Mouse (Mus musculus) cerebellum, postnatal 36 days (tissue): ENCODE measurements around the gene Tubg2.
"Not testable (repeated sequence)": the region's sequence is repeated elsewhere in the genome, so short reads cannot be mapped to it uniquely, and the experiment has no call there.

ENCODE experiments used
- DNase-seq, 2 experiments: peaks; one replicate each; pipeline ENCODE4 v3.0.0; 2021 to 2022; ENCODE audit warnings: mixed read lengths in 2 of 2

Tubg2 gene

DNA sequence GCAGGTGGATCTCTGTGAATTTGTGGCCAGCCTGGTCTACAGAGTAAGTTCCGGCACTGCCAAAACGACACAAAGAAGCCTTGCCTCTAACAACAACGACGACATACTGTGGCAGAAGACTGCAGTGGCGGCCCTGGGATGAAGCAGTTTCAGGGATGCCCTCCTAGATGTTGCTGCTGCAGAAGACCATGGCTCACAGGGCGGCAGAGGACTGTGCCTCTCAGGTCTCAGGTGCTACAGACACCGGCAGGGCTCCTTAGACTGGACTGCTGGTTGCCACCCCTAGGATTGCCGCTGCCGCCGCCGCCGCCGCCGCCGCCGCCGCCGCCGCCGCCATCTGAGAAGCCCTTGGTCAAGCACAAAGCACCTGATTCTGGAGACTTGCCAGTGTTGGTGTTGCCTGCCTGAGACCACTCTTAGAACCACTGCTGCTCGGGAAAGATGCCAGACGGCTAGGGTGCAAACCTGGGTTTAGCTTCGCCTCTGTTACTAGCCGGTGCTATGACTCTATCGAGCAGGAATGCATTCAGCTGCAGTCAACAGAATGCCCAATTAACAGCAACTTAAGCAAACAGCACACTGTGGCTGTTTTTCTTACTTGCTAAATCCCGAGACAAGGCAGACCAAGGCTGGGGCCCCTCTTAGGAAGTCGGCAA is 15.4 kb upstream of the Tubg2 start:
- DNase-seq: peak in 1 of 2 experiments; percentile 17

DNA sequence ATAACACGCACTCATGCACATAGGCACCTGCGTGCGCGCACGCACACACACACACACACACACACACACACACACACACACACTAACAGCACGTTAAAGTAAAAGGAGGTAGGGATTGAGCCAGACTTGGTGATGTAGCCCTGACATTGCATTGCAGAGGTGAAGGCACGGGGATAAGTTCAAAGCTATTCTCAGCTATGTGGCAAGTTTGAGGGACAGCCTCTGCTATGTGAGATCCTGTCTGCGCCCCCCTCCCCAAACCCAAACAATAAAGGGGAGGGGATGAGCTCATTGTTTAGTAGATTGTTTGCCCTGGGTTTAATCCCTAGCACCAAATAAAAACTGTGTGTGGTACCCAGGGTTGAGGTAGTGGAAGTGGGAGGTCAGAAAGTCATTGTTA is 14.6 kb upstream of the Tubg2 start:
- DNase-seq: no peak

- no peak for DNase-seq
Observed at GRCm38 (mm10) chr11:101142215-101142967, 13.3 kb upstream of the Tubg2 start.

DNA sequence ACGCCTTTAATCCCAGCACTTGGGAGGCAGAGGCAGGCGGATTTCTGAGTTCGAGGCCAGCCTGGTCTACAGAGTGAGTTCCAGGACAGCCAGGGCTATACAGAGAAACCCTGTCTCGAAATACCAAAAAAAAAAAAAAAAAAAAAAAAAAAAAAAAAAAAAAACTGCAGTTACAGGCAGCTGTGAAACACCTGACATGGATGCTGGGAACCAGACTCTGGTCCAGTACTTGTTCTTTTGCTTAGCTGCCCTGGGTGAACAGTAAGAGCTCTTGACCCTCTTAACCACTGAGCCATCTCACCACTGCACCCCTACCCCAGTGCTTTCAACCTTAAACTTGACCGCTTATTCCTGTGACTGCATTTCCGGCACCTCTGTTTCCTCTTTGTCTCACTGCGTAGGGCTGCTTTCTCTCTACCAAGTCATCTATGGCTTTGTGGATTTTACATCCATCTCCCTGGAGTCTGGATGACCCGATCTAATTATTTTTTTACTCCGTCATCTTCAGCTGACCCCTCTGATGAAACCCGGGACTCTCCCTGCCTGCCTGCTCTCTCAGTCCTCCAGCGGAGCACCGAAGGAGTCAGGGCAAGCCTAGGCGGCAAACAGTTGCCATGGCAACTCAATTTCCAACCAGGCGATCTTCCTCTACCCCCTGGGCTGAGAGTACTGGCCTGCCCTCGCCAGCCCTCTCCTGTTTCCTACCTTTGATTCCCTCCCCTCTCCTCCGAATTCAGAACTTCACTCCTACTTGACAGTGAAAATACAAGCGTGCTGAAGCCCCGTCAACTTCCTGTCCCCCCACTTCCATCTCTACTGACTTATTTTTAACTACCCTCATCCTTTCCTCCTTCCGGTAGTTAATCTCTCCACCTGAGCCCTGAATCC is 12.1 kb upstream of the Tubg2 start:
- DNase-seq: peak in 1 of 2 experiments; percentile 47

- DNase-seq: peak in 1 of 2 experiments; percentile 51
Observed at GRCm38 (mm10) chr11:101146377-101146776, 9.3 kb upstream of the Tubg2 start.

- DNase-seq: no peak
Observed at GRCm38 (mm10) chr11:101148751-101149150, 7.0 kb upstream of the Tubg2 start.

- no peak for DNase-seq
Observed at GRCm38 (mm10) chr11:101149178-101150105, 6.3 kb upstream of the Tubg2 start.

DNA sequence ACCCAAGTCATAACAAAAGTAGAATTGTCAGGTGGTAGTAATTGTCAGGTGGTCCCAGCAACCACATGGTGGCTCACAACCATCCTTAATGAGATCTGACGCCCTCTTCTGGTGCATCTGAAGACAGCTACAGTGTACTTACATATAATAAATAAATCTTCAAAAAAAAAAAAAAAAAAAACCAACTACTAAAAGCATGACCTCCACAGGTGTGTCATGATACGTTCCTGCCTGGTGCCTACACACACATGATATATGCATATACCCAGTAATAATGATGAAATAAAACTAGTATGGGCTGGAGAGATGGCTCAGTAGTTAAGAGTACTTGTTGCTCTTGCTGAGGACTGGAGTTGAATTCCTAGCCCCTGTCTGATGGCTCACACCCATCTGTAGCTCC is 4.6 kb upstream of the Tubg2 start:
- DNase-seq: no peak

GRCm38 (mm10) chr11:101152825-101153224 is 2.9 kb upstream of the Tubg2 start:
- no peak for DNase-seq

DNA sequence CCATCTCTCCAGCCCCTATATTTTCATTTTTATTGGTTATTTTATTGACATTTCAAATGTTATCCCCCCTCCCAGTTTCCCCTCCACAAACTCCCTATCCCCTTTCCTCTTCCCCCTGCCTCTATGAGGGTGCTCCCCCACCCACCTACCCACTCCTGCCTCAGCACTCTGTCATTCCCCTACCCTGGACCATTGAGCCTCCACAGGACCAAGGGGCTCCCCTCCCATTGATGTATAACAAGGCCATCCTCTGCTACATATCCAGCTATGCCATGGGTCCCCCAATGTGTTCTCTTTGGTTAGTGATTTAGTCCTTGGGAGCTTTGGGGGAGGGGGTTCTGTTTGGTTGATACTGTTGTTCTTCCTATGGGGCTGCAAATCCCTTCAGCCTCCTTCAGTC is 1.1 kb upstream of the Tubg2 start:
- no peak for DNase-seq

- DNase-seq: no peak
Observed at GRCm38 (mm10) chr11:101155151-101155550, 556 bp upstream of the Tubg2 start.

- not testable (repeated sequence) for DNase-seq
Observed at GRCm38 (mm10) chr11:101160151-101160550, 4.4 kb downstream of the Tubg2 start.

- DNase-seq: not testable (repeated sequence)
Observed at GRCm38 (mm10) chr11:101160981-101161505, 5.3 kb downstream of the Tubg2 start.

DNA sequence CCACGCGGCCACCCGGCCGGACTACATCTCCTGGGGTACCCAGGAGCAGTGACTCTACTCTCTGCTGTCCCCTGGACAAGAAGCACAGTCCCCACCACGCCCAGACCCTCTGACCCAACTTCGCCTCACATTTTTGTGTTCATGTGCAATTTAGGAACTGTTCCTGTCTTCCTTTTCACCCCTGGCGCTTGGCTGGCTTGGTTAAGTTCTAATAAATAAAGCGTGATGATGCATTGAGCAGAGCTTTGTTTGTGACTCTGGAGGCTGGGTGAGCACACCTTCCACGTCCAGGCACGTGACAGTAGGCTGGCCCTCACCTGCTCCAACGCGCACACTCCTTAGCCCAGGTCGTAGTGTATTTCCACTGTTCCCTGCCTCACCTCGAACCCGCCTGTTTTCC is 5.8 kb downstream of the Tubg2 start:
- no peak for DNase-seq

DNA sequence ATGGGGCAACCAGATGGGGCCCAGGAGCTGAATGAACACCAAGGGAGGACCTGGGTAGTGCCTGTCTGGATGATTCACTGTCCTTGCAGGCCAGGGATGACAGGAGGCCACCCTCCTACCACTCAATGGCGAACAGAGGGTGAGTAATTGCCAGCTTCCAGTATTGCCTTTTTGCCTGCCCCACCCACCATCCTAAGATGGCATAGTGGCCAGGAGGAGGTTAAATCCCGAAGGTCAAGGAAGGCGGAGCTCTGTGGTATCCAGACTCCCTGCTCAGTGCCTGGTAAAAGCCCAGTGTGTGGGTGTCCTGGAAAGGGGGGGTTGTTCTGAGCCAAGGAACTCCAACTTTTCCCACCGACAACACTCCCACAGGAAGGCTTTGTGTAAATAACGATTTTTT is 6.6 kb downstream of the Tubg2 start:
- no peak for DNase-seq

GRCm38 (mm10) chr11:101162772-101163171 is 7.1 kb downstream of the Tubg2 start:
- no peak for DNase-seq

GRCm38 (mm10) chr11:101163476-101164350 is 8.0 kb downstream of the Tubg2 start:
- peak in 1 of 2 experiments; percentile 33 for DNase-seq

DNA sequence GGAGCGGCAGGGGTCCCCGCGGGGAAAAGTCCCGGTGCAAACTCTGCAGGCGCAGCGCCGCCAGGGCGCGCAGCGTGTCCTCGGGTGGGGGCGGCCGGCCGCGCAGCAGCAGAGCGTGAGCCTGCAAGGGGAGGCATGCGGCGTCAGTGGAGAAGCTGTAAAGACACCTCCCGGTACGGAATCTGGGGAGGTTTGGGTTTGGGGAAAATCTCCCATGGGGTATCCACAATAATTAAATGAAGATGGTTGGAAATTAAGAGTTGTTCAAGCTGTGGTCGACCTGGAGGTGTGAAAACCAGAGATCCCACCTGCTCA is 8.6 kb downstream of the Tubg2 start:
- DNase-seq: no peak

DNA sequence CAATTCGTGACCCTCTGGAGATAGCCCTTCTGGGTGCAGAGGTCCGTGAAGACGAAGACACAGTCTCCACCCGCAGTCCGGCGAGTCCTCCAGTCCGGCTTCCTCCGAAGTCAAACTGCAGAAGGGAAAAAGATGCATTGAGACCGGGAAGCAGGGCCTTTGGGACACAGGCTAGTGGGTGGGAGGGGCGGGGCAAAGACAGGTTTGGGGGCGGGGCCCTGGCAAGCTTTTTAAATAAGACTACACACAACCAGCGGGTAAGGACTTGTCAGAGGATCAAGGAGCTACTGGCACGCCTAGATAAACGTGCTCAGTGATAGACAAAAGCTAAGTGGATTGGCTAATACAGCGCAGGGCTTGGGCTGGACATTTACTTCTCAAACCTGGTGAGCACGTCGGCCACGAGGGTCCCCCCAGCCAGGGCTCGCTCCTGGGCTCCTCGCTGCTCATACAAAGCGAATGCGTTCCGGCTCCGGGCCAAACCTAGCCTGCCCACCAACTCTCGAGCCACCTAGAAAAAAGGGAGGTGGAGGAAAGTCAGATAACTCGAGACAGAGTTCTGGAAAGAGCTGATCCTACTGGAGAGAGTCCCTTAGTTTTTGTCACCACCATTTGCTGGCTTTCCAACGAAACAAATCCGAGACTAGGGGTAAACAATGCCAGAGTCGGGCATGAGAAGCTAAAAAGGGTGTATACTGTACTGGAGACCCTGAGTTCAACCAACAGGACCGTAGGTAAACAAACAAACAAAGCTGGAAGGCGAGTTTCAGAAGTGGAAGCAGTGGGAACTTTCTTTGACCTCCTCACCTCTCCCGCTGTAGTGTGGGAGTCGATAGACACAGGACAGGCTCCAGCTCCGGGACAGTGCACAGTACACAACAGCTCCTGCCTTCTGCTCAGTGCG is 9.2 kb downstream of the Tubg2 start:
- DNase-seq: no peak

DNA sequence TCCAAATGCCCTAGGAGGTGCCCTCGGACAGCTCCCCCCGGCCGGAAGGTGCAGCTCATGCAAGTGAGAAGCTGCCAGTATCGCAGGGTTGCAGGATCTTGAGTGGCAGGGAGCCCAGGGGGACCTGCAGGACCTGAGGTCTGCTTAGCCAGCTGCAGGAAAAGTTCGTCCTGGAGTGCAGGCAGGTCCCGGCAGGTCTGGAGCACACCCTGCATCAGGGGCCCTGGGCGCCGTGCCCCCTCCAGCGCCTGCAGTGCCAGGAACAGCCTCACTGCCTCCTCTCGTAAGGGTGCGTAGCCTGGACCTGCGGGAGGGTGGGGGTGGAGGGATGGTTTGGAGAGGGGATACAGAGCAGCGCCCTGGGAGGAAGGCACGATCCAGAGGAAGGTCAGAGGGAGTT is 10.7 kb downstream of the Tubg2 start:
- DNase-seq: no peak
